Mouse (Mus musculus) urinary bladder, adult 18-20 months (tissue): ENCODE data around the gene Elf4.
"Not testable (repeated sequence)": the region's sequence is repeated elsewhere in the genome, so short reads cannot be mapped to it uniquely, and the experiment has no call there.

Source experiments
- DNase-seq, 2 experiments: peaks; one replicate each; pipeline ENCODE4 v3.0.0; 2022; ENCODE audit warnings: low spot score in 2 of 2, mixed read lengths in 2 of 2

The Elf4 gene

GRCm38 (mm10) chrX:48436082-48436481 is 26.9 kb downstream of the Elf4 start:
- DNase-seq = not testable (repeated sequence)

GRCm38 (mm10) chrX:48435477-48435900 is 27.4 kb downstream of the Elf4 start:
- no peak for DNase-seq

- DNase-seq = no peak
Measured at GRCm38 (mm10) chrX:48434251-48434650, 28.7 kb downstream of the Elf4 start.

- DNase-seq = no peak
Measured at GRCm38 (mm10) chrX:48433527-48433899, 29.4 kb downstream of the Elf4 start.

- no peak for DNase-seq
Measured at GRCm38 (mm10) chrX:48432599-48433526, 30.1 kb downstream of the Elf4 start.

GRCm38 (mm10) chrX:48429538-48429937 is 33.4 kb downstream of the Elf4 start:
- DNase-seq = no peak

- DNase-seq = no peak
Measured at GRCm38 (mm10) chrX:48429100-48429499, 33.8 kb downstream of the Elf4 start.

GRCm38 (mm10) chrX:48428642-48429041 is 34.3 kb downstream of the Elf4 start:
- DNase-seq = no peak

- DNase-seq = no peak
Measured at GRCm38 (mm10) chrX:48428241-48428640, 34.7 kb downstream of the Elf4 start.

- DNase-seq = no peak
Measured at GRCm38 (mm10) chrX:48425280-48425679, 37.7 kb downstream of the Elf4 start.

- no peak for DNase-seq
Measured at GRCm38 (mm10) chrX:48424583-48424982, 38.3 kb downstream of the Elf4 start.

- no peak for DNase-seq
Measured at GRCm38 (mm10) chrX:48423671-48424070, 39.3 kb downstream of the Elf4 start.

GRCm38 (mm10) chrX:48422986-48423385 is 39.9 kb downstream of the Elf4 start:
- DNase-seq = peak in 1 of 2 experiments; percentile 50

- no peak for DNase-seq
Measured at GRCm38 (mm10) chrX:48418417-48418816, 44.5 kb downstream of the Elf4 start.

- no peak for DNase-seq
Measured at GRCm38 (mm10) chrX:48414291-48414690, 48.6 kb downstream of the Elf4 start.

GRCm38 (mm10) chrX:48412629-48413028 is 50.3 kb downstream of the Elf4 start:
- DNase-seq = no peak

- DNase-seq = no peak
Measured at GRCm38 (mm10) chrX:48410388-48410776, 52.5 kb downstream of the Elf4 start.

GRCm38 (mm10) chrX:48409611-48410387 is 53.1 kb downstream of the Elf4 start:
- peak; percentile 74 to 79 for DNase-seq

- DNase-seq = no peak
Measured at GRCm38 (mm10) chrX:48405141-48405540, 57.8 kb downstream of the Elf4 start.

- DNase-seq = no peak
Measured at GRCm38 (mm10) chrX:48399994-48400393, 62.9 kb downstream of the Elf4 start.

GRCm38 (mm10) chrX:48389380-48389779 is 73.6 kb downstream of the Elf4 start:
- no peak for DNase-seq

- DNase-seq = no peak
Measured at GRCm38 (mm10) chrX:48385927-48386326, 77.0 kb downstream of the Elf4 start.

GRCm38 (mm10) chrX:48383643-48384042 is 79.3 kb downstream of the Elf4 start:
- peak in 1 of 2 experiments; percentile 23 for DNase-seq
